Mouse (Mus musculus): ENCODE results near the gene Onecut1. TPM values are rescaled to one million over a fixed set of nuclear protein-coding genes. Genes with fewer than 3 reads are reported as not detected.

Gene Onecut1
- polyA plus RNA-seq, 1 experiment: not detected

DNA sequence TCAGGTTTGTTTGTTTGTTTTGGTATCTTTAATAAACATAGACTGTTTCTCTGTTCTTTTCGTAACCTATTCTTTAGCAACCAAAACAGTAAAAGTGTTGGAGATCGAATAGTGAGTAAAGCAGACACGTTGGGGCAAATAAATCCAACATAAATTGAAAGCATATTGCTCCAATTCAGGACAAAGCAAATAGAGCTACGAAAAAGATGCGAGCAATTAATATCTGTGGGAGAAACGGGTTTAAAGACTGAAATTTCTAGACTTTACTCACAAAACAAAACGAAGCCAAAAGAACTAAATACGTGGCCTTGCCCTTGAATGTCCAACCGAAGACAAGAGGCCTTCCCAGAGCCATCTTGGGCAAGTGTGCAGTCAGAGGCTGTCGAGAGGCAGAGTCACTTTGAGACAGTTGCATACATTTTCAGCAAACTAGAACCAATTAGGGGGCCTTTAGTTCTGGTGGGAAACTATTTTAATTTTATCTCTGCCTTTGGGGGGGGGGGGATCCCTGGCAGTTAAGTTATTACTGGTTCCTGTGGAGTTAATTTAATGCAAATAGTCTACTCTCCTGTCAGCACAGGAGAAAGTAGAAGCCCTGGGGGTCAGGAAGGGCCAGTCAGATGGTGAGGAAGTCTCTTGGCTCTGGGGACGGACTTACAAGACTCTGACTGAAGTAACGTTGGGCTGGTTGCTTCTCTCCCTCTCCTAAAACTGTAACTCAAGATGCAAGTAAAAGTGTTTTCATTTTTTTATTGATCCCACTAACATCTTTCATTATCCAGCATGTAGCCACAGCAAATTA lies 11.5 kb upstream of the Onecut1 start:
- H3K36me3 ChIP-seq (ENCODE audit: control insufficient read depth): no peaks in the 10 kb centered on the region
- H3K4me3 ChIP-seq (replicated peaks): no peak overlapping the region
- no peaks in the 10 kb centered on the region; the same call in 1 of the 2 replicates for H3K9me3 ChIP-seq (ENCODE audit: control insufficient read depth, low read length)
- H3K4me1 ChIP-seq (ENCODE audit: control insufficient read depth): no peaks in the 10 kb centered on the region
- H3K27me3 ChIP-seq (ENCODE audit: control insufficient read depth): peaks cover 87% of the 10 kb centered on the region
- TF ChIP-seq GATA1 (IDR thresholded peaks at IDR 0.05; ENCODE audit: low read length) (no peak), TAL1 (IDR thresholded peaks at IDR 0.05; ENCODE audit: low read length) (no peak)

DNA sequence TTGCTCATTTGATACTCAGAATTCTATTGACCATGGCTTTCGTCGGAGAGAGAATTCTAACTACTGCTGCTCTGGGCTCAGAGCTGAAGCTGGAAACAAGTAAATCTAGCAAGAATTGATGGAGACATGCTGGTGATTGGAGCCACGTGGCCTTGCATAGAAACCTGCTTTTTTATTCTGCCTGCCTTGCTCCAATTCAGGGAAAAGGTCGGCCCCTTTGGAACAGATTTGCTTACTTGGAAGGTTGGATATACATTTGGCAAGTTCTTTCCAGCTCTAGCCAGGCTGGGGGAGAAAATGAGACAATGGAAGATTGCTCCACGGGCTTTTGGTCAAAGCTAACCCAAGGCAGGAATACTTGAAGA lies 11.0 kb upstream of the Onecut1 start:
- Histone ChIP-seq H3K4me1 (ENCODE audit: control insufficient read depth) (no peaks in the 10 kb centered on the region), H3K9me3 (ENCODE audit: control insufficient read depth, low read length) (no peaks in the 10 kb centered on the region; the same call in 1 of the 2 replicates), H3K27me3 (ENCODE audit: control insufficient read depth) (peaks cover 93% of the 10 kb centered on the region), H3K4me3 (replicated peaks) (no peak overlapping the region), H3K36me3 (ENCODE audit: control insufficient read depth) (no peaks in the 10 kb centered on the region)
- TF ChIP-seq GATA1 (IDR thresholded peaks at IDR 0.05; ENCODE audit: low read length): no peak
- no peak for TF ChIP-seq TAL1 (IDR thresholded peaks at IDR 0.05; ENCODE audit: low read length)

DNA sequence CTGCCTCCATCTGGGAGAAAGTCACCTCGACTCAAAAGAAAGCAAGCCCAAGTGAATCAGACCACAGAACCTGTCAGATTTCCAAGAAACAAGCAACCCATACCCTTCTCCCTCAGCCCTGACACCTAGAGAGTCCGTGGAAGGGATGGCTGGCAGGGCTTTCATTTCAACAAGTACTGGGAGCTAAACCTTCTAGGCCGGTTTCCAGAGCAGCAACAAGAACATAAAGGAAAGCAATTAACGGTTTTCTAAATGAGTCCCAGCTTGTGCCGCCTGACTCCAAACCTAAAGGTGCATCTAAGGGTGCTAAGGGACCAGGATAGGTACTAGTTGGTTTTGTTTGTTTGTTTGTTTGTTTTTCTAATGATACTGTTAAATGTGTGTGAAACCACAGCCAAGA lies 10.1 kb upstream of the Onecut1 start:
- no peak for TF ChIP-seq TAL1 (IDR thresholded peaks at IDR 0.05; ENCODE audit: low read length)
- no peak for TF ChIP-seq GATA1 (IDR thresholded peaks at IDR 0.05; ENCODE audit: low read length)
- H3K27me3 ChIP-seq (ENCODE audit: control insufficient read depth): peaks cover 100% of the 10 kb centered on the region
- H3K9me3 ChIP-seq (ENCODE audit: control insufficient read depth, low read length): no peaks in the 10 kb centered on the region; the same call in 1 of the 2 replicates

DNA sequence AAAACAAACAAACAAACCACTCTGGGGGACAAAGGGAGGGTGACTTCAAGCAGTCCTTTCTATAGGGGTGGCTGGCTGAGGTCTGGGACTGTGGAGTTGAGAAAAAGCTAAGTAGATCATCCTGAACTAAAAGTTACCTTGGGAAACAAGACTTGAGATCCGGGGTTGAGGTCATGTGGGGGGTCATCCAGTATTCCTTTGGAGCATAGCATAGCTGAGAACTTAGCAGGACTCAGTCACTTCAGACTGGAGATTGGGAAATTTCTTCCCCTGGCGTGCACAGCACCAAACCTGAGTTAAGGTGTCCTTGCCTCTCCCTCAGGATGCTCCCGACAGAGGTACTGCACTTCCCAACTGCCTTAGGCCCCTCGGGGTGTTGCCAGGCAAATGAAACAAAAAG lies 9.4 kb upstream of the Onecut1 start:
- peaks cover 100% of the 10 kb centered on the region for H3K27me3 ChIP-seq (ENCODE audit: control insufficient read depth)
- no peaks in the 10 kb centered on the region for H3K4me1 ChIP-seq (ENCODE audit: control insufficient read depth)
- no peaks in the 10 kb centered on the region; the same call in 1 of the 2 replicates for H3K9me3 ChIP-seq (ENCODE audit: control insufficient read depth, low read length)
- TF ChIP-seq TAL1 (IDR thresholded peaks at IDR 0.05; ENCODE audit: low read length) (no peak), GATA1 (IDR thresholded peaks at IDR 0.05; ENCODE audit: low read length) (no peak)
- H3K4me3 ChIP-seq (replicated peaks): no peak overlapping the region
- no peaks in the 10 kb centered on the region for H3K36me3 ChIP-seq (ENCODE audit: control insufficient read depth)

More for the DNA sequence above, 10.1 kb upstream of the Onecut1 start:
- Histone ChIP-seq H3K4me3 (replicated peaks) (no peak overlapping the region), H3K36me3 (ENCODE audit: control insufficient read depth) (no peaks in the 10 kb centered on the region), H3K4me1 (ENCODE audit: control insufficient read depth) (no peaks in the 10 kb centered on the region)

- no peak for TF ChIP-seq TAL1 (IDR thresholded peaks at IDR 0.05; ENCODE audit: low read length)
- no peak for TF ChIP-seq GATA1 (IDR thresholded peaks at IDR 0.05; ENCODE audit: low read length)
- no peak overlapping the region for H3K4me3 ChIP-seq (replicated peaks)
- H3K9me3 ChIP-seq (ENCODE audit: control insufficient read depth, low read length): no peaks in the 10 kb centered on the region; the same call in 1 of the 2 replicates
- H3K27me3 ChIP-seq (ENCODE audit: control insufficient read depth): peaks cover 100% of the 10 kb centered on the region
- no peaks in the 10 kb centered on the region for H3K36me3 ChIP-seq (ENCODE audit: control insufficient read depth)
- H3K4me1 ChIP-seq (ENCODE audit: control insufficient read depth): no peaks in the 10 kb centered on the region
Observed at GRCm38 (mm10) chr9:74853191-74854072, 8.3 kb upstream of the Onecut1 start.

GRCm38 (mm10) chr9:74854073-74854591 lies 7.6 kb upstream of the Onecut1 start:
- no peak for TF ChIP-seq TAL1 (IDR thresholded peaks at IDR 0.05; ENCODE audit: low read length)
- TF ChIP-seq GATA1 (IDR thresholded peaks at IDR 0.05; ENCODE audit: low read length): no peak
- H3K27me3 ChIP-seq (ENCODE audit: control insufficient read depth): peaks cover 100% of the 10 kb centered on the region
- no peaks in the 10 kb centered on the region for H3K4me1 ChIP-seq (ENCODE audit: control insufficient read depth)
- H3K4me3 ChIP-seq (replicated peaks): no peak overlapping the region
- H3K36me3 ChIP-seq (ENCODE audit: control insufficient read depth): no peaks in the 10 kb centered on the region
- H3K9me3 ChIP-seq (ENCODE audit: control insufficient read depth, low read length): no peaks in the 10 kb centered on the region; the same call in 1 of the 2 replicates

GRCm38 (mm10) chr9:74855446-74855845 lies 6.3 kb upstream of the Onecut1 start:
- Histone ChIP-seq H3K4me1 (ENCODE audit: control insufficient read depth) (no peaks in the 10 kb centered on the region), H3K27me3 (ENCODE audit: control insufficient read depth) (peaks cover 100% of the 10 kb centered on the region), H3K4me3 (replicated peaks) (no peak overlapping the region), H3K36me3 (ENCODE audit: control insufficient read depth) (no peaks in the 10 kb centered on the region), H3K9me3 (ENCODE audit: control insufficient read depth, low read length) (no peaks in the 10 kb centered on the region)
- TF ChIP-seq TAL1 (IDR thresholded peaks at IDR 0.05; ENCODE audit: low read length): no peak
- no peak for TF ChIP-seq GATA1 (IDR thresholded peaks at IDR 0.05; ENCODE audit: low read length)

DNA sequence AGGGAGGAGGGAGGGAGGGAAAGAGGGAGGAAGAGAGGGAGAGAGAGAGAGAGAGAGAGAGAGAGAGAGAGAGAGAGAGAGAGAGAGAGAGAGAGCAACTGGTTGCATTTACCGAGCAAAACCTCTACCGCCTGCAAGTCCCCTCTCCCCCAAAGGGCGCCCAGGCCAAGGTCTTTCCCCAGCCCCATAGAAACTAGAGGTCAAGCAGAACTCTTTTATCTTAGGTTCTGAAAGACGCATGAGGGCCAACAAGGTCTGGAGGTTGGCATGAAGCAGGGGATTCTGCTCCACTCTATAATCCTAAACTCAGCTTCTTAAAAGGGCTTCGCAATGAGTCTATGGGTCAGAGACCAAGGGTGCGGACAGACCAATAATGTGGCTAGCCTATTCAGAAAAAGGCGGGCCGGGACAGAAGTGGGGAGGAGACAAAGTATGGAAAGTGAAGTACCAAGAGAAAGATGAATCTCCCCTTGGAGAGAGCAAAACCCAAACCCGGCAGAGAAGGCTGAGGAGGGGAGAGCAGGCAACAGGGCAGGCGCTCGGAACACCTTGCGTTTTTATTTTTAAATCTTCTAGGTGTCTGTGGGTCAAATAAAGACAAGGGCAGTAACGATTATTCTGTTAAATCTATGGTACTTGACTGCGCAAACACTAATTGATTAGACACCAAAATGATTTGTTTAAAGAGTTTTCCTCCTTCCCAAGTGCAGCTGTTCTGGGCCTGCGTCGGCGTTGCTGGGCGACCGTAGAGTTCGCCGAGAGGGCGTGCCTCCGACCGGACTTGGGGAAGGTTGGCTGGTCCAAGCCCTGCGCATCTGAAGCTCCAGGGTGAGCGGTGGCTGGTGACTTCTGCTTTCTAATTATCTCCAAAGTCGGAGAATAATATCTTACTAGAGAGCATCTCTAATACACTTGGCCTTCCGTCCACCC lies 4.9 kb upstream of the Onecut1 start:
- Histone ChIP-seq H3K27me3 (ENCODE audit: control insufficient read depth) (peaks cover 100% of the 10 kb centered on the region), H3K9me3 (ENCODE audit: control insufficient read depth, low read length) (no peaks in the 10 kb centered on the region), H3K4me1 (ENCODE audit: control insufficient read depth) (no peaks in the 10 kb centered on the region), H3K36me3 (ENCODE audit: control insufficient read depth) (no peaks in the 10 kb centered on the region), H3K4me3 (replicated peaks) (no peak overlapping the region)
- TF ChIP-seq TAL1 (IDR thresholded peaks at IDR 0.05; ENCODE audit: low read length) (no peak), GATA1 (IDR thresholded peaks at IDR 0.05; ENCODE audit: low read length) (no peak)
